Mouse (Mus musculus) heart, embryonic 16.5 days (tissue): Measurements from ENCODE around the gene Lbx2. TPM values are rescaled to one million over a fixed set of nuclear protein-coding genes. Genes with fewer than 3 reads are reported as not detected.

Experiments used
- ATAC-seq: fragments of 200-750 bp; cut with Nextera tagmentation; replicated peaks from 2 replicates; pipeline ENCODE4 v1.8.0; 2017; ENCODE audit warnings: moderate number of reproducible peaks; ENCODE audit not compliant: insufficient read depth, low FRiP score; ENCODE audit errors: extremely low read depth
- H3K27ac ChIP-seq: fragments of 300-500 bp; sonication (generic); 2 replicates; pipeline ENCODE4 v1.5.1; 2014; ENCODE audit warnings: mild to moderate bottlenecking, low read length, control low read depth, moderate library complexity
- H3K27me3 ChIP-seq: fragments of 300-500 bp; sonication (generic); 2 replicates; pipeline ENCODE4 v1.6.1; 2014; ENCODE audit warnings: low read length, mixed read lengths; ENCODE audit not compliant: control insufficient read depth, insufficient read depth
- H3K36me3 ChIP-seq: fragments of 300-500 bp; sonication (generic); 2 replicates; pipeline ENCODE4 v1.6.1; 2014; ENCODE audit not compliant: control insufficient read depth, insufficient read depth
- H3K4me1 ChIP-seq: fragments of 300-500 bp; sonication (generic); 2 replicates; pipeline ENCODE4 v1.6.1; 2014; ENCODE audit warnings: low read length, mixed read lengths; ENCODE audit not compliant: control insufficient read depth, insufficient read depth
- H3K4me2 ChIP-seq: fragments of 300-500 bp; sonication (generic); 2 replicates; pipeline ENCODE4 v1.6.1; 2014; ENCODE audit warnings: low read depth, mild to moderate bottlenecking, control low read depth, low read length
- H3K4me3 ChIP-seq: fragments of 300-500 bp; sonication (generic); 2 replicates; pipeline ENCODE4 v1.5.1; 2014; ENCODE audit warnings: mild to moderate bottlenecking, control low read depth, low read length
- H3K9ac ChIP-seq: fragments of 300-500 bp; sonication (generic); 2 replicates; pipeline ENCODE4 v1.6.1; 2014; ENCODE audit warnings: low read length, control low read depth
- H3K9me3 ChIP-seq: fragments of 300-500 bp; sonication (generic); replicated peaks from 2 replicates; pipeline ENCODE4 v1.6.1; 2016; ENCODE audit warnings: low read length; ENCODE audit not compliant: control insufficient read depth
- WGBS: fragments of 180-500 bp; shearing (Covaris S2); extraction: QIAGEN DNeasy Blood & Tissue Kit; methylation state at CpG from one replicate; pipeline ENCODE4 v1.1.7; 2014; 5-methylcytosine and 5-hydroxymethylcytosine counted together
- polyA plus RNA-seq: library from polyadenylated mRNA; unstranded; fragments of >200 nt; fragmentation: Nextera tagmentation; extraction: Ambion mirVana; gene quantifications from 2 replicates; pipeline ENCODE4 v1.2.1, GENCODE M21; 2015

The Lbx2 gene
- 0.35 and 0.40 TPM in 2 replicates for polyA plus RNA-seq

- ATAC-seq, result 0 out of 2 replicates have a peak, but pooled peaks have one; percentile 10
- H3K9ac ChIP-seq, result no peak within 1 kb of the TSS
- 4% methylated on average over 42 of the region's 42 CpGs for WGBS
Observed at GRCm38 (mm10) chr6:83086121-83087035, at the start of gene Lbx2. Gene Lbx2 (plus strand): TSS chr6:83086367.

GRCm38 (mm10) chr6:83037188-83037587, 49.0 kb upstream of the Lbx2 start:
- Histone ChIP-seq H3K27ac (no peak overlapping the region), H3K4me1 (peaks cover 10% of the 10 kb centered on the region), H3K9me3 (no peaks in the 10 kb centered on the region), H3K4me3 (no peak overlapping the region), H3K9ac (no peak overlapping the region), H3K36me3 (no peaks in the 10 kb centered on the region), H3K4me2 (no peak overlapping the region), H3K27me3 (peaks cover under 1% of the 10 kb centered on the region; the same call in 1 of the 2 replicates)
- WGBS, result 74% methylated on average over 8 of the region's 8 CpGs
- no peak for ATAC-seq

More at GRCm38 (mm10) chr6:83086121-83087035, at the start of gene Lbx2:
- Histone ChIP-seq H3K27me3 (peaks cover 63% of the 10 kb centered on the region), H3K4me2 (peak within 1 kb of the TSS; percentile 62), H3K4me1 (peaks cover 6% of the 10 kb centered on the region), H3K27ac (no peak within 1 kb of the TSS), H3K4me3 (peak within 1 kb of the TSS; percentile 45), H3K36me3 (peaks cover 4% of the 10 kb centered on the region; the same call in 1 of the 2 replicates), H3K9me3 (no peaks in the 10 kb centered on the region)

GRCm38 (mm10) chr6:83038496-83039012, 47.6 kb upstream of the Lbx2 start:
- H3K4me1 ChIP-seq, result peaks cover 4% of the 10 kb centered on the region; the same call in 1 of the 2 replicates
- H3K27ac ChIP-seq, result no peak overlapping the region
- ATAC-seq, result 0 out of 2 replicates have a peak, but pooled peaks have one; percentile 12
- peak overlapping the region; percentile 41 for H3K9ac ChIP-seq
- 17% methylated on average over 24 of the region's 24 CpGs for WGBS
- peak overlapping the region; percentile 39 for H3K4me3 ChIP-seq
- no peaks in the 10 kb centered on the region for H3K27me3 ChIP-seq
- peak overlapping the region; percentile 66 for H3K4me2 ChIP-seq
- H3K36me3 ChIP-seq, result no peaks in the 10 kb centered on the region
- H3K9me3 ChIP-seq, result no peaks in the 10 kb centered on the region

GRCm38 (mm10) chr6:83040601-83041000, 45.6 kb upstream of the Lbx2 start:
- WGBS, result 78% methylated on average over 5 of the region's 5 CpGs
- H3K27me3 ChIP-seq, result no peaks in the 10 kb centered on the region
- H3K4me1 ChIP-seq, result peaks cover 9% of the 10 kb centered on the region
- no peak overlapping the region for H3K27ac ChIP-seq
- no peaks in the 10 kb centered on the region for H3K36me3 ChIP-seq
- no peak overlapping the region for H3K9ac ChIP-seq
- H3K4me2 ChIP-seq, result no peak overlapping the region
- no peak overlapping the region for H3K4me3 ChIP-seq
- H3K9me3 ChIP-seq, result no peaks in the 10 kb centered on the region
- ATAC-seq, result no peak

GRCm38 (mm10) chr6:83043561-83043960, 42.6 kb upstream of the Lbx2 start:
- ATAC-seq, result no peak
- 67% methylated on average over 6 of the region's 6 CpGs for WGBS
- no peak overlapping the region for H3K27ac ChIP-seq

GRCm38 (mm10) chr6:83043993-83044392, 42.2 kb upstream of the Lbx2 start:
- WGBS, result 87% methylated on average over 5 of the region's 5 CpGs
- Histone ChIP-seq H3K27me3 (no peaks in the 10 kb centered on the region), H3K4me2 (no peak overlapping the region), H3K4me1 (peaks cover 7% of the 10 kb centered on the region), H3K4me3 (no peak overlapping the region), H3K9me3 (no peaks in the 10 kb centered on the region), H3K27ac (no peak overlapping the region), H3K36me3 (no peaks in the 10 kb centered on the region), H3K9ac (no peak overlapping the region)
- no peak for ATAC-seq

More at GRCm38 (mm10) chr6:83043561-83043960, 42.6 kb upstream of the Lbx2 start:
- H3K36me3 ChIP-seq, result no peaks in the 10 kb centered on the region
- no peak overlapping the region for H3K9ac ChIP-seq
- no peak overlapping the region for H3K4me3 ChIP-seq
- no peaks in the 10 kb centered on the region for H3K9me3 ChIP-seq
- no peak overlapping the region for H3K4me2 ChIP-seq
- peaks cover 9% of the 10 kb centered on the region for H3K4me1 ChIP-seq
- no peaks in the 10 kb centered on the region for H3K27me3 ChIP-seq

- 32% methylated on average over 9 of the region's 9 CpGs for WGBS
- peak; percentile 77 for ATAC-seq
- Histone ChIP-seq H3K9me3 (no peaks in the 10 kb centered on the region), H3K4me3 (no peak overlapping the region), H3K27me3 (no peaks in the 10 kb centered on the region), H3K36me3 (no peaks in the 10 kb centered on the region), H3K4me1 (peaks cover 7% of the 10 kb centered on the region), H3K9ac (no peak overlapping the region), H3K27ac (peak overlapping the region; percentile 28), H3K4me2 (no peak overlapping the region)
Observed at GRCm38 (mm10) chr6:83044742-83045141, 41.4 kb upstream of the Lbx2 start.

GRCm38 (mm10) chr6:83049367-83049766, 36.8 kb upstream of the Lbx2 start:
- no peaks in the 10 kb centered on the region for H3K27me3 ChIP-seq
- H3K9ac ChIP-seq, result no peak overlapping the region
- H3K36me3 ChIP-seq, result peaks cover 14% of the 10 kb centered on the region; the same call in 1 of the 2 replicates
- no peak overlapping the region for H3K4me3 ChIP-seq
- peaks cover 14% of the 10 kb centered on the region for H3K4me1 ChIP-seq
- WGBS, result 72% methylated on average over 10 of the region's 10 CpGs
- no peak overlapping the region for H3K4me2 ChIP-seq
- no peak for ATAC-seq
- H3K9me3 ChIP-seq, result no peaks in the 10 kb centered on the region
- H3K27ac ChIP-seq, result no peak overlapping the region
